Mouse (Mus musculus) kidney, postnatal 36 days (tissue): ENCODE measurements around the gene Ccl20.

ENCODE experiments used
- DNase-seq, 2 experiments: peaks; one replicate each; pipeline ENCODE4 v3.0.0; 2021 to 2022; ENCODE audit warnings: mixed read lengths in 2 of 2

Gene Ccl20

GRCm38 (mm10) chr1:83116447-83117137, at the start of gene Ccl20:
Gene Ccl20, plus strand, starts transcription at chr1:83116766.
- no peak for DNase-seq

- DNase-seq = no peak
These were observed 49.4 kb upstream of the Ccl20 start for GRCm38 (mm10) chr1:83067205-83067604.

DNA sequence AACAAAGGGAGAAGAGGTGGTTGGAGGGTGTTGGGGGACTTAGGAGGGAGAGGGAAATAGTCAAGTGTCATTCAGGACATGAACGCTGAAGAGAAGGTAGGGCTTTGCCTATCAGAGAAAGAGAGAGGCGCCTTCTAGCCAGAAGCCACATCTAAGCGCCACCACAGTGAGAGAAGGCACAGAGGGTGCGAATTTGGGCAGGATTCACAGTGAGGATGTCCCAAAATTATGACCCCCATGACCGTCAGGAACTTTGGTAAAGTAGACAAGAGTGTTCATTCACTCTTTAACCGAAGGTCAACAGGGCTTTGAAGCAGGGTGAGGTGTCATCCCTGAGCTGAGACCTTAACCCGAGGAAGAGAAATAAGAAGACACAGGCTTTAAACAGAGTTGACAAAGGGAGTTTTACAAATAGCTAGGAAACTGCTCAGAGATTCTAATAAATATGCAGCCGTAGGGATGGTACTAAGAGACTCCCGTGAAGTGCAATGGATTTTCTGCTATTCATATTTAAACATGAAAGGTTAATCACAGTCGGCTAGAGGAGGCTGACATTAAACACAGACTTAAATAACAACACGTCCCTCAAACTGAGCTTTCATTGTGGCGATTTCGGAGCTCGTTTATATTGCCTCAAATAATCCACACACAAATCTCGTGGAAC, 40.9 kb upstream of the Ccl20 start:
- no peak for DNase-seq

DNA sequence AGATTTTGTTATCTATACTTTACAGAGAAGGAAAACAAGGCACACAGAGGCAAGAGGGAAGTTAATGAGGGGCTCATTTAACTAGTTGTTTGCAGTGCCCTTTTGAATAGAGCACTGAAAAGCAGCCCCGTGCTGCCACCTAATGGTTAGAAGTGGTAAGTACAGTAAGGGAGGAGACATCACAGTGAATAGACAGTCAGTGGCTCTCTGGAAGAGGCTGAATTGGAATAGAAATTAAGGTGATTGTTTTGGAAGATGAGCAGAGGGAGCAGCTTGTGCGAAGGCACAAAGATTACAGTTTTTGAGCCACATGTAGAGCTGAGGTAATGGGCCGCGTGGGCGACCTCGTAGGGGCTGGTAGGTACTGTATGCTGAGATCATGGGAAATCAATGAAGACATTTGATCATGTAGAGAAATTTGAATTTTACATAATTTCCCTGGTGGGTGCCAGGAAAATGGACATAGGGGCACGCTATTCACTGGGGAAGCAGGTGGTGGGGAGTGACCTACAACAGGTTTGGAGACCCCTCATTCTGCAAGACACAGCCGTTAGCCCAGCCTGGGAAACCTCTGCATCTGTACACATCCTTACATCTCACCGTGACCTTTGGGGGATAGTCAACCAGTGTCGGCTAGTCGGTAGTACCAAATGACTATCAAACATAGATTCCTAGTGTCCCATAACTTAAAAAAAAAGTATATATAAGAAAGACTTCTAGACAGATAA, 40.2 kb upstream of the Ccl20 start:
- DNase-seq = peak; percentile 23 to 31

GRCm38 (mm10) chr1:83077016-83077415, 39.5 kb upstream of the Ccl20 start:
- DNase-seq = no peak

GRCm38 (mm10) chr1:83084790-83085189, 31.8 kb upstream of the Ccl20 start:
- peak in 1 of 2 experiments; percentile 4 for DNase-seq

- no peak for DNase-seq
These were observed 25.3 kb upstream of the Ccl20 start for GRCm38 (mm10) chr1:83091268-83091667.

- no peak for DNase-seq
These were observed 19.6 kb upstream of the Ccl20 start for GRCm38 (mm10) chr1:83096935-83097334.

DNA sequence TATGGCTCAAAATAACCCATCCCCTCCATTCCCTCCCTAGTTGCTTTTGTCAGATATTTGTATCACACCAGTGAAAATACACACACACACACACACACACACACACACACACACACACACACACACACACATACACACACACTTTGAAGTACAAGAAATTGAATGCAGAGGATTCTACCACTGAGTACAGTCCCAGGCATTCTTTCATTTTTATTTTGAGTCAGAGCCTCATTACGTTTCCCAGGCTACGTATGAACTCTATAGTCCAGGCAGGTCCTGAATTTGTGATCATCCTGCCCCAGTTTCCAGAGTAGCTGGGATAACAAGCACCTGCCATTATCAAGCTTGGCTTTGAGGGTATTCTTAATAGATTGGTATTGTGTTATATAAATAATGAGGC, 17.4 kb upstream of the Ccl20 start:
- no peak for DNase-seq

- peak in 1 of 2 experiments; percentile 6 for DNase-seq
These were observed 16.9 kb upstream of the Ccl20 start for GRCm38 (mm10) chr1:83099580-83100137.

- DNase-seq = peak; percentile 25 to 55
These were observed 14.7 kb upstream of the Ccl20 start for GRCm38 (mm10) chr1:83101891-83102290.

DNA sequence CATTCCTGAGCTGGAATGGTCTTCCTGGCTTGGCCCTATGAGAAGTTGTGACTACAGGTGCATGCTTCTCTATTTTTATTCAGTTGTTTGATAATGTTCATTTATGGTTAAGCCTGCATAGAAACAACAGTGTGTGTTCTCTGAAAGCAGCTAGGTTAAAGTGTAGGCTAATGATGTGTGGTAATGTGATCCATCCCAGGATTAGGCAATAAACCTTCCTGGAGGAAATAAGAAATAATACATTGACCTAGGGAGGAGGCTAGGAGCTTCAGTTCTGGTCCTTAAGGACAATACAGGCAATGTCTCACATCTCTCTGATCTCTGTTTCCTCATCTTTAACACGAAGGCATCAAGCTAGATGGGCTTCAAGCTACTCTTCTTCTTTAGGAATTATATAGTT, 11.1 kb upstream of the Ccl20 start:
- DNase-seq = no peak

- no peak for DNase-seq
These were observed 9.1 kb upstream of the Ccl20 start for GRCm38 (mm10) chr1:83107410-83107978.

DNA sequence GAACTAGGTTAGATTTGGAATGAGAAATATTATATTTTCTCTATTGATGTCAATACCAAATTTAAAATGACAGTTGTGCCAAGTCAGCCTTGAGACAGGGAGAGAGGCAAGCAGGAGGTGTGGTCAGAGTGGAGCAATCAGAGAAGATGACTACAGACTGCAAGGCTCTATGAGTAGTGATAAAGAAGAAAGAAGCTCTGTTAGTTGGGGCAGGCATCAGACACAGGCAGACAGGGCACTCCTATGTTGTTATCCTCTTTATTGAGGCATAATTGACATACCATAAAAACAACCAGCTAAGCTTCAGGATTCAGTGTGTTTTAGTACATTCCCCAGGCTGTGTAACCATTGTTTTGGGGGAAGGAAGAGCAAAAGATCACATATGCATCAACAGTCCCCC, 5.6 kb upstream of the Ccl20 start:
- DNase-seq = no peak

DNA sequence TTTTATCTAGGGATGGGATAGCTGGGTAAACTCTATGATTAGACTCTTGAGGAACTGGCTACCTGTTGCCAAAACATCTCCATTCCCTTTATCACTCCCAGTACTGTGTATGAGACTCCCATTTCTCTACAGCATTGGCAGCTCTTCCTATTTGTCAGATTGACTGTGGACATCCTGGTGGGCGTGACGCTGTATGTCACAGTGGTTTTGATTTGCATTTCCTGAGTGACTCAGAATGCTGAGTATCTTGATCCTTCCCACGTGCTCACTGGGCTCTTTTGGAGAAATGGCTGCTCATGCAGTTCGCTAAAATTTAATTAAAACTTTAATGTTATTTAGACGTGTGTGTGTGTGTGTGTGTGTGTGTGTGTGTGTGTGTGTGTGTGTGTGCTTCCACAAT, 4.8 kb upstream of the Ccl20 start:
- DNase-seq = no peak

DNA sequence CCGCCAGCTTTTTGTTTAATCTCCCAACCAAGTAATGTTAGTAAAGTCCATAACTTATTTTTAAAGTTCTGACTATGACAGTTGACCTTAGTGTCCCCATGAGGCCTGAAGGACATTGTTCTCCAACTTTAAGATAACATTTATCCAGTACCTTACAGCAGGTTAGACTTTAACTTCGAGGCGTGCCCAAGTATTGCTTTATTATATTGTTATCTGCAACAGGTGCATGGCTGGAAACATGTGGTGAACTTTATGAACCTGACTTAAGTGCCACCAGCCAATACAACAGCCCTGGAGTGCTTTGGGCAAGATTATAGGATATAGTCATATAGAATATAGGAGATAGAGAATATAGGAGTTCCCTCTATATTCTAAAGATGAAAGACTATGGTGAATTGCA, 651 bp downstream of the Ccl20 start:
- no peak for DNase-seq

GRCm38 (mm10) chr1:83117661-83118060, 1.1 kb downstream of the Ccl20 start:
- no peak for DNase-seq

GRCm38 (mm10) chr1:83119903-83120302, 3.3 kb downstream of the Ccl20 start:
- no peak for DNase-seq

GRCm38 (mm10) chr1:83120312-83120711, 3.7 kb downstream of the Ccl20 start:
- DNase-seq = no peak

DNA sequence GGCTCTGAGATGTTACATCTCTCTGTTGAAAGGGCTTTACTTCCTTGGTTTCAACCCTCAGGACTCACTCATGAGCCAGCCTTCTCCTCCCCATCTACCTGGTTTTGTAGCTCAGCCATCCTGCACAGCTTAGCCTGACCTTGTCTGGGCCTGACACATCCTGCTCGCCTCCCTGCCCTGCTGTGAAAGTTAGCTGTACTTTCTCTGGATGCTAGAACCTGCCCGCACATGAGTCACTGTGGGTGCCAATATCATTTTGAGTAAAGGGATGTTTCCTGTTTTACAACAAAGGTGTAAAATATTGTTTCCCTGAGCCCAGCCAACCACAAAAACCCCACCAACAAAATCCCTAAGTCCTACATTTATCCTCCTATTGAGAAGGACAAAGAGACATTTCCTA, 6.6 kb downstream of the Ccl20 start:
- no peak for DNase-seq

DNA sequence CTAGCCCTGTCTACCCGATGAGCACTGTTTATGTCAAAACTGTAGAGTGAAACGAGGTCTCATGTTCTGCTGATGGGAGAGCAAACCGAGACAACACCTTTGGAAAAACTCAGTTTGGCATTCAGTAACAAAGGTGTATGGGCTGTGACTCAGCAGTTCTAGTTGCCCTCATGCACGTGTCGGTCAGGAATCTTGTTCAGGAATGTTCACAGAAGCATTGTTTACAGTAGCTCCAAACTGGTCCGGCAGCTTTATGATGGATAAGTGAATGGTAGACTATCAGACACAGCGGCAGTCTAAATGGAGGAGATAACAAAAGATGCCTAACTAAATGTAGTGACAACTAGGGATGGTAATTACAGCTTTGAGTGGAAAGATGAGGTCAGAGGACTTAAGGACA, 19.3 kb downstream of the Ccl20 start:
- DNase-seq = peak in 1 of 2 experiments; percentile 4

DNA sequence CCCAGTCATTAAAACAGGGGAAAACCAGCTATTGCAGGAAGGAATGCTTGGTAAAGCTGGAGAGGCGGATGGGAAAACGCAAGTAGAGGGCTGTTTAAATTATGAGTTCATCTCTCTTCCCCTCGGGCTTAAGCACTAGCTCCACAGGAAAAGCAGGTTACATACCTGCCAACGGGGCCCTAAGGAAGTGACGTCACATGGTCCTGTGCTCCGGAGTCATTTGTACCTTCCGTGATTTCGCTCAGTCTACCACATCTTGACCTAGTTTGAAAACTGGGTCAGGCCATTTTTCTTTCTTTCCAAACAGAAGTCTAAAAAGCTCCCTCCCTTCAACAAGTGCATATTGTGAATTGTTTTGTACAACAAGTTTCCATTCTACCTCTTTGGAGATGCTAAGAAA, 21.3 kb downstream of the Ccl20 start:
- DNase-seq = no peak

DNA sequence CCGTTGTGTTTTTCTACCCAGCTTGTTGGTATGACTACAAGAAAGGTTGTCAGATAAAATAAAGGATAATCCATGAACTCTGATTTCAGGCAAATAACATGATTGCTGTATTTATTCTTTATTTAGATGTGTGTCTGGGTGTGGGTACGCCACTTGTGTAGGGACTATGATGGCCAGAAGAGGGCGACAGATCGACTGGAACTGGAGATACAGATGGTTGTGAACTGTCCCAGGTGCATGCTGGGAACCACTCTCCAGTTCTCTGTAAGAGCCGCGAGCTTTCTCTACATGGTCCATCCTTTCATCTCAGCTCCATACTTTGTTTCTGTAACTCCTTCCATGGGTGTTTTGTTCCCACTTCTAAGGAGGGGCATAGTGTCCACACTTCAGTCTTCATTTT, 22.2 kb downstream of the Ccl20 start:
- DNase-seq = no peak
